In genomic region chr10:100629762-100630438, GRCm38 (mm10) we compare ENCODE assay signal across 9 mouse cellular contexts. TPM values are rescaled to one million over a fixed set of nuclear protein-coding genes. Genes with fewer than 3 reads are reported as not detected.
DNase-seq lines count a peak whose midpoint lies in the region; ATAC-seq and TF ChIP-seq lines count a peak whose summit lies in the region.
"Had no signal": no experiment of that assay in that cellular context is flagged by ENCODE, and none has a peak within 500 bp of the region (broad histone marks: within the 10 kb centered on the region; RNA-seq: fewer than 3 reads in every experiment).

No protein-coding gene starts in this region.

- WGBS in midbrain, embryonic 10.5 days, result 28% methylated on average over 20 of the region's 20 CpGs
- WGBS in small intestine, adult 2 months, result 20% methylated on average over 20 of the region's 20 CpGs

- no peak overlapping the region for H3K4me3 ChIP-seq in testis, adult 2 months (ENCODE audit: control insufficient read depth, low read depth, low read length)
- H3K4me3 ChIP-seq in midbrain, embryonic 10.5 days, result no peak overlapping the region
- H3K4me3 ChIP-seq in small intestine, adult 2 months (ENCODE audit: low read depth, low read length), result no peak overlapping the region

- H3K36me3 ChIP-seq in testis, adult 2 months (ENCODE audit: control insufficient read depth, insufficient read depth, low read length), result no peaks in the 10 kb centered on the region
- no peaks in the 10 kb centered on the region for H3K36me3 ChIP-seq in midbrain, embryonic 10.5 days
- no peaks in the 10 kb centered on the region for H3K36me3 ChIP-seq in small intestine, adult 2 months (ENCODE audit: control insufficient read depth, insufficient read depth, low read length)

- peak; percentile 24; the same call in 1 of the 2 replicates for TF ChIP-seq CTCF in testis, adult 2 months (IDR thresholded peaks at IDR 0.05; ENCODE audit: control insufficient read depth, insufficient read depth, insufficient replicate concordance, low read depth, low read length)
- peak; percentile 55; the same call in 1 of the 2 replicates for TF ChIP-seq CTCF in small intestine, adult 2 months (IDR thresholded peaks at IDR 0.05; ENCODE audit: extremely low read depth, insufficient read length, insufficient replicate concordance, low read depth, low read length)

- no peak for DNase-seq in testis, postnatal 14 days (ENCODE audit: low spot score)
- DNase-seq in cerebellum, adult 8-10 months, result peak; percentile 54
- peak; percentile 75 for DNase-seq in forelimb bud, embryonic 11.5 days (ENCODE audit: low read depth, low spot score)
- DNase-seq in left cerebral cortex, postnatal 36 days (ENCODE audit: low spot score in 2 of 2), result peak; percentile 40 to 56
- peak; percentile 47 for DNase-seq in midbrain, embryonic 10.5 days (ENCODE audit: low spot score)

- TF ChIP-seq POLR2A in testis, adult 2 months (IDR thresholded peaks at IDR 0.05; ENCODE audit: control insufficient read depth, low read depth, low read length), result no peak
- no peak for TF ChIP-seq POLR2A in small intestine, adult 2 months (IDR thresholded peaks at IDR 0.05; ENCODE audit: low read depth, low read length)

- no peaks in the 10 kb centered on the region for H3K9me3 ChIP-seq in midbrain, embryonic 10.5 days (replicated peaks)

- no peak overlapping the region for H3K27ac ChIP-seq in testis, adult 2 months (ENCODE audit: control insufficient read depth, insufficient read depth, low read depth, low read length)
- H3K27ac ChIP-seq in midbrain, embryonic 10.5 days (replicated peaks), result 0 out of 2 replicates have a peak overlapping the region, but pooled peaks have one; percentile 17
- H3K27ac ChIP-seq in small intestine, adult 2 months (ENCODE audit: insufficient read depth, low read depth, low read length), result no peak overlapping the region

- ATAC-seq in inflammation-experienced regulatory T-cells, adult 6 months, result peak; percentile 64

- H3K27me3 ChIP-seq in testis, adult 2 months (ENCODE audit: control insufficient read depth, insufficient read depth, low read length), result no peaks in the 10 kb centered on the region
- no peaks in the 10 kb centered on the region for H3K27me3 ChIP-seq in midbrain, embryonic 10.5 days (ENCODE audit: low read depth, poor library complexity, severe bottlenecking)
- no peaks in the 10 kb centered on the region for H3K27me3 ChIP-seq in small intestine, adult 2 months (ENCODE audit: control insufficient read depth, insufficient read depth, low read length)

- H3K4me1 ChIP-seq in testis, adult 2 months (ENCODE audit: control insufficient read depth, insufficient read depth, low read length), result peaks cover under 1% of the 10 kb centered on the region; the same call in 1 of the 2 replicates
- H3K4me1 ChIP-seq in midbrain, embryonic 10.5 days, result 0 out of 2 replicates have a peak, but pooled peaks cover 4% of the 10 kb centered on the region
- H3K4me1 ChIP-seq in small intestine, adult 2 months (ENCODE audit: control insufficient read depth, insufficient read depth, insufficient read length, low read length), result no peaks in the 10 kb centered on the region

- intact Hi-C loops in left cerebral cortex, postnatal 36 days (cut with DNase I), result loop anchor here (5.0 to 10.0 kb wide), 3 partner anchors 95 to 1787 kb away; no protein-coding TSS in a partner anchor

RNA-seq across cellular contexts. Expression of gene 1700017N19Rik, which starts 39.6 kb away (rescaled TPM):
- polyA plus RNA-seq in testis, adult 2 months (2012; rRNA removed), result 54.3 and 79.5 TPM in 2 replicates
- polyA plus RNA-seq in inflammation-experienced regulatory T-cells, adult 6 months (2017; shearing (Covaris generic)), result not detected
- total RNA-seq in left cerebral cortex, postnatal 36 days (2021), result not detected
- polyA plus RNA-seq in midbrain, embryonic 10.5 days (2016; fragmentation: Nextera tagmentation; extraction: Ambion mirVana), result not detected in 2 replicates
- polyA plus RNA-seq in small intestine, adult 2 months (2012; rRNA removed), result not detected in 2 replicates
- total RNA-seq: gastrocnemius, adult 8-10 months had no signal

RNA-seq across cellular contexts. Expression of gene 4930430F08Rik, which starts 39.7 kb away (rescaled TPM):
- polyA plus RNA-seq in testis, adult 2 months (2012; rRNA removed), result 22.6 and 22.8 TPM in 2 replicates
- 10 to 100 TPM in 2 of 3 experiments, 1 to 10 TPM in 1; 9.9 to 13.7 (median 10.8) TPM for polyA plus RNA-seq in inflammation-experienced regulatory T-cells, adult 6 months (2017; shearing (Covaris generic))
- 10 to 100 TPM; 19.0 to 20.8 TPM for total RNA-seq in left cerebral cortex, postnatal 36 days (2021)
- polyA plus RNA-seq in midbrain, embryonic 10.5 days (2016; fragmentation: Nextera tagmentation; extraction: Ambion mirVana), result 10.4 and 11.0 TPM in 2 replicates
- 0.30 and 1.2 TPM in 2 replicates for polyA plus RNA-seq in small intestine, adult 2 months (2012; rRNA removed)

Comparison
In these comparisons a context has a peak if more than half of its experiments do, and no peak if none do; other contexts are left out.
1. RNA of gene 1700017N19Rik, which starts 39.6 kb away (polyA plus RNA-seq): 54.3 to 79.5 TPM in testis, adult 2 months; not detected in inflammation-experienced regulatory T-cells, adult 6 months, not detected in midbrain, embryonic 10.5 days and not detected in small intestine, adult 2 months; every median in the first group is over 10 times any median in the second.